Mouse (Mus musculus) urinary bladder, postnatal 25 days (tissue): Measurements from ENCODE around the gene Hif3a.

Source experiments
- DNase-seq: peaks from one replicate; pipeline ENCODE4 v3.0.0; 2022; ENCODE audit warnings: low spot score

Hif3a gene

DNA sequence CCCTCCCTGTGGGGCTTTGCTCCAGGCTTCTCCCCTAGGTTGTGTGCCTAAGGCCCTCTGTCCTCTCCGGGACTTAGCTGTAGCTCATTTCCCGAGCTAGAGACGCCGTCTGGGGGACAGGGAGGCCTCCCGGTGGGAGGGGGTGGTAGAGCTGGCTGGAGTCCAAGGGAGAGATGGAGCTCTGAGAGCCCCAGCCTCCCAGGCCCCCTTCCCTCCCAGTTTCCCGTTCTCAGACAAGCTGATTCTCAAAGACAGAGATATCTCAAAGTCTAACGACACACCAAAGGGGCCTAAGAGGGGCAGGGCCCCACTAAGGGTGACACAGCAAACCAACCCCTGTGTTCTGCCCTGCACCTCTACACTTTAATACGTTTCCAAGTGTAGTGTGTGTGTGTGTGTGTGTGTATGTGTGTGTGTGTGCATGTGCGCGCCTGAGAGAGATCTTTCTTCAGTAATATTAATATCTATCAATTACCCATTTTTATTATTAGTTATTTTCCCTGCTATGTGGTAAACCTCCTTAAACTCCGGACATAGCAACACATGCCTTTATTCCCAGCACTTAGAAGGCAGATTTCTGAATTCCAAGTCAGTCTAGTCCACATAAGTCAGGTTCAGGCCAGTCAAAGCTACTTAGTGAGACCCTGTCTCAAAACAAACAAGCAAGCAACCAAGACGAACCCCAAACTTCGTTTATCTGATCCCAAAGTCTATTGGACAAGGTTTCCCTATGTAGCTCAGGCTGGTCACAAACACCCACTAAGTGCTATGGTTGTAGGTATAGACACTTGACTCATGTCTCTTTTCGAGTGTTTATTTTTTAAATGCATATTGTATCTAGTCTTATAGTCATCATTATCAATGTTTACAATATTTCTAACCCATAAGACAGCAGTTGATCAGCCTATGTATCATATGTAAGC, 5.4 kb downstream of the Hif3a start:
- peak; percentile 26 for DNase-seq

DNA sequence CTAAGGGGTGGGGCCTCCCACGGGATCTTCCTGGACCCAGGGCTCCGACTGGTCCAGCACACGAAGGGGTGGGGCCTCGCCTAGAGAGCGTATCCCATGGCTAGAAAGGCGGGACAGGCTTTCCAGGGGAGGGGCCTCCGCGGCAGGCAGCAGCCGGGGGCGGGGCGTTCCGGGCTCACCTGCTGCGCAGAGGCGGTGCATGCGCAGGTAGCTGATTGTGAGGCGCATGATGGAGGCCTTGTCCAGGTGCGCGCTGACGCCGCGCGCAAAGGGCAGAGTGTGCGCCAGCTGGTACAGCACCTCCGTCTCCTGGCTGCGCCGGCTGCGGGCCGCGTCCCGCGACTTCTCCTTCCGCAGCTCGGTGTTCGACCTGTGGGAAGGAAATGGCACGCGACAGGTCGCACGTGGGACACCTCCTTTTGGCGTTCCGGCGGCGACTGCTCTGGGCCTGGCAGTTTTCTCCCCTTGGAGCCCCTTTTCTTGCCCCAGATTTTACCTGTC, 6.1 kb downstream of the Hif3a start:
- peak; percentile 86 for DNase-seq

DNA sequence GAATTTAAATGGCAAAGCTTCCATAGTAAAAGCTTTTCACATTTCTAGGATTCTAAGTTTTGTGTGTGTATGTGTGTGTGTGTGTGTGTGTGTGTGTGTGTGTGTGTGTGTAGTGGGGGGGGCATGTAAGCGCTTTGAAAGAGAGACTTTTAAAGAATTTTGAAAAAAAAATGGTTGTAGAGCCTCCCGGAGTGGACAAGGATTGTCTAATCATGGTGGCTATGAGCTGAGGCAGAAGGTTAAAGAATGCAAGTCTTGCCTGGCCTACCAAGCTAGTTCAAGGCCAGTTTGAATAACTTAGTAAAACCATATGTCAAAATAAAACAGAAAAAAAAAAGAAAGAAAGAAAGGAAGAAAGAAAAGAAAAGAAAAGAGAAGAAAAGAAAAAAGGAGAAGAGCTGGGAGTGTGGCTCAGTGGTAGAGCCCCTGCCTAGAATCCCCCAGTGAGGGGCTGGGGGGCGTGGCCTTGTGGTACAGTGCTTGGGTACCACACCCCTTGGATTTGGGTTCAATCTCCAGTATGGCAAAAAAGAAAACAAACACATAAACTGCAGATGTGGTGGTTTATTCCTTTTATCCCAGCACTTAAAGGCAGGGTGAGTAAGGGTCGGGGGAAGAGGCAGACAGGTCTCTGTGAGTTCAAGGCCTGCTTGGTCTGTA, 6.8 kb downstream of the Hif3a start:
- no peak for DNase-seq

DNA sequence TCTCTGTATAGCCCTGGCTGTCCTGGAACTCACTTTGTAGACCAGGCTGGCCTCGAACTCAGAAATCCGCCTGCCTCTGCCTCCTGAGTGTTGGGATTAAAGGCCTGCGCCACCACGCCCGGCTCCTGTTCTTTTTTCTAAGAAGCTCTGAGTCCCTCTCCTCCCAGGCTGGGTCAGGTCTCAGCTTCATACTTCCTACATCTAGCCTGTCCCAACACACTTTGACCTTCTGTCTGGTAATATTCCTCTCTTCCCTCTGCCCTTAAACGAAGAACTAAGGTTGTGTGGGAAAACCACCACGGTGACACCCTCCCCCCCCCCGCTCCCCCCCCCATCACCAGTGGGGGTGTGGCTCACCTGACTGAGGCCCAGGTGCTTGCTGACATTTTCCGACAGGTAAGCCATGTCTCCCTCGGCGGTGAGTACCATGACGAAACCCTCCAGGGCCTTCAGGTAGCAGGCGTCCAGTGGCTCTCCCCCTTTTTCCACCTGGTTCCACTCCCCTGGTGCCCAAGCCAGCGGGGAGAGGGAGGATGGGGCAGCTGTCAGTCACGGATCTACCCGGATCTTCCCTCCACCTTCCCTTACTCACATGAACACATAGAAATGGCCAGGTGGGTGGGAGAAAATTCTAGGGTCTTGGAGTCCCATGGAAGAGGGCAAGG, 7.8 kb downstream of the Hif3a start:
- no peak for DNase-seq

DNA sequence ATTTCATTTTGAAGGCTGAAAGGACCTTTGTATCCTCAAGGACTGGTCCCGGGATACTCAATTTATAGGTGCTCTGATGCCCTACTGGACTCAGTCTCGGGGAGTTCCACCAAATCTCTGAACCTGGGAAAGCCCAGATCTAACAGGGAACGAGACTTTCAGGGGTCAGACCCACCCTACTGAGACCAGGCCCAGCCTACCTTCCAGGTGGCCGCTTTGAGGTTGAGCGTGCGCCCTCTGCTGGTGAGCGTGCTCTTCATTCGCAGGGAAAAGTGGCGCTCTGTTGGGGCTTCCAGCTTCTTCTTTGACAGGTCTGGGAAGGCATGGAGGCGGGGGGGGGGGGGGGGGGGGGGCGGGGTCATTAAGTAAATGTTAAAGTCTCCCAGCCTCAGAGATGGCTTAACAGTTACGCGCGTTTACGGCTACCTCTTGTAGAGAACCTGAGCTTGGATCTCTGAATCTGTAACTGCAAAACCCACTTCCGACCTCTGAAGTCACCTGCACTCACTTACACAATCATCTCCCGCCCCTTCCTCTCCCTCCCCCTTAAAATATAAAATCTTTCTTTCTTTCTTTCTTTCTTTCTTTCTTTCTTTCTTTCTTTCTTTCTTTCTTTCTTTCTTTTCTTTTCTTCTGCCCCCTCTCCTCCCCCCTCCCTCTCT, 11.2 kb downstream of the Hif3a start:
- DNase-seq = peak; percentile 75

DNA sequence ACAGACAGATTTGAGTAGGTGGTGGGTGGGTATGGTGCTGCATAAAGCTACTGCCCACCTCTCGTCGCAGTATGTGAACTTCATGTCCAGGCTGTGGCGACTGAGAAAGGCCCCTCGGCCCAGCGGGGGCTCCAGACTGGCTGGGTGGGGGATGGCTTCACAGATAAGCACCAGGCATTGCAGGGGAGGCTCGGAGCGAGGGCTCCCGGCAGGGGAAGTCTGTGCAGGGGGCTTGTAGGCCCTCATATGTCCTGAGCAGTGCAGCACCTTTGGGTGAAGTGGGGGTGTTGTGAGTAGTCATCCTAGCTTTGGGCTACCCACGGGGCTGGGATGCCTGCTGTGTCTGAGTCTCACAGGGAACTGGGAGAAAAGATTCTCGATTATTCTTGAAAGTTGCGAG, 11.7 kb downstream of the Hif3a start:
- DNase-seq = no peak

DNA sequence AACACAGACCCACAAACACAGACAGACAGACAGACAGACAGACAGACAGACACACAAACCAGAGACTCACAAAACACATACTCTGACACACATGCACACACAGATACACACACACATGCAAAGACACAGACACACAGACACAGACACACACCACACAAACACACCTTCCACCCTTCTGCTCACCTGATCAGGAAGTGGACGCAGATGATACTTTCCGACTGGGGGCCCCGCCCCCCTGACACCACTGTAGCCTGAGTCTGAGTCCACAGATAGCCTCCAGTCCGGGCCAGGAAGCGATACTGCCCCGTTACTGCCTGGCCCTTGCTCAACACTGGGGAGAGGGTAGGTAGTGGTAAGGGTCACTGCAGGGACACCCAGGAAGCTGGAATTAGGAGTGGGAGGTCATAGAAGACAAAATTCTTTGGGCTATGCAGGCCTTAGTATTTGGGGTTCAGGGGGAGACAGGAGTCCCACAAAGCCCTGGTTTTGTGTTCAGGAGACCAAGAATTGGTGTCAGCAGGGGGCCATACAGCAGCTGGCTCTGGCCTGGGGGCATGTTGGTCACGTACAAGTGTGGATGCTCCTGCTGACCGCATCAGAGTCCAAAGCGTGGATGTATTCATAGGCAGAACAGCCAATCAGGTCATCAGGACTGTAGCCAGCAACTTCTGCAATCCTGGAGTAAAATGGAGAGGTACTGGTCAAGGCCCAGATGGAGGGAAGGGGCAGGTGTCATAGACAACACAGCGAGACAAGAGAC, 13.6 kb downstream of the Hif3a start:
- no peak for DNase-seq

DNA sequence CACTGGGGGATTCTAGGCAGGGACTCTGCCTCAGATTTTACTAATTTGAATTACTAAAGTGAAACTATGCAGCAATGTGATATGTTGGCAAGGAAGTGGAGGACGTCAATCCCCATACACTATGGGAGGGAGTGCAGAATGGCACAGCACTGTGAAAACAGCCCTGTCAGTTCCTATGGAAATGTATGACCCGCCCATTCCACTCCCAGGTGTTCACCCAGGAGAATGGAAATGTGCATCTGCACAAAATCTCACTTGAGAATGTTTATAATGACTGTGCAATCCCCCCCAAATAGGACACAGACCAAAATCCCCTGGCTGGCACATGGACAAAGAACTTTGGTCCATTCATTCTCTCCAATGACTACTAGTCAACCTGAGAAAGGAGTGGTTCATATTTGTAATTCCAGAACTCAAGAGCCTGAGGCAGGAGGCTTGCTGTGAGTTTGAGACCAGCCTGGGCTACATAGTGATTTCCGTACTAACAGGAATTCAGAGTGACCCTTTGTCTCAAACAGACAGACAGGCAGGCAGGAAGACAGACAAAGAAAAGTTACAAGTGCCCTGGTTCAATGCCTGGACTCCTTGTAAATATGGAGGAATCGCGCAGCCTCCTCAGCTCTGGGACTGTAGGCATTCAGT, 15.1 kb downstream of the Hif3a start:
- DNase-seq = no peak

DNA sequence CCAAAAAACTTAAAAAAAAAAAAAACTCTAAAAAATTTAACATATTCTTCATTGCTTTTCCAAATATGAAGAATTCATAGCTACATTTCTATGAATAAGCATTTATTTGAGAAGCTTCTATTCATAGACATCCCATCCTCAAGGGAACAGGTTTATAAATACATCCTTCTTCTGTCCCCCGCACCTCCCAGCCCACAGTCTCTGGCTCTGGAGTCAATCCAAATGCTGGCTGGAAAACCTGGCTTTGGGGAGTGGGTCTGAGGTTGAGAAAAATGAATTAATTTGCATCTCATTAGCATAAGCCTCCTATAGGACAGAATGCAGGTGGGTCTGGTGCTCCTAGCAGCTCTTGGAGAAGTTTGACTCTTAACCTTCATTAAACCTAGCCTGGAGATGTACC, 16.5 kb downstream of the Hif3a start:
- no peak for DNase-seq

DNA sequence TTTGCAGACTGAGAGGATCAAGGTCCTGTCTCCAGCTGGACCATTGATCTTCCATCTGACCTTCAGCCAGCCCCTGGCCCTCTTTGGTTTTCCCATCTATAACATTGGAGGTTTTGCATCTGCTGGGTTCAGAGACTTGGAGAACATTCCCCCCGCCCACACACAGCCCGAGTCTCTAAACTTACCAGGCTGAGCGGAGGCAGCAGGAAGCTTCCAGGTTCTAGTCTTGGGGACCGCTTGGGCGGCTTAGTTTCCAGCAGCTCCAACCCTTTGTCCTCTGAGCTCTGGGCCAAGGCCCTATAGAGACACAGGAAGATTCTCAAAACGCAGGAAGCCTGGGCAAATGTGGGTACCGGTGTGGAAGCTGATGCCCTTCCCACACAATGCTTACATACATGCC, 22.9 kb downstream of the Hif3a start:
- DNase-seq = no peak

DNA sequence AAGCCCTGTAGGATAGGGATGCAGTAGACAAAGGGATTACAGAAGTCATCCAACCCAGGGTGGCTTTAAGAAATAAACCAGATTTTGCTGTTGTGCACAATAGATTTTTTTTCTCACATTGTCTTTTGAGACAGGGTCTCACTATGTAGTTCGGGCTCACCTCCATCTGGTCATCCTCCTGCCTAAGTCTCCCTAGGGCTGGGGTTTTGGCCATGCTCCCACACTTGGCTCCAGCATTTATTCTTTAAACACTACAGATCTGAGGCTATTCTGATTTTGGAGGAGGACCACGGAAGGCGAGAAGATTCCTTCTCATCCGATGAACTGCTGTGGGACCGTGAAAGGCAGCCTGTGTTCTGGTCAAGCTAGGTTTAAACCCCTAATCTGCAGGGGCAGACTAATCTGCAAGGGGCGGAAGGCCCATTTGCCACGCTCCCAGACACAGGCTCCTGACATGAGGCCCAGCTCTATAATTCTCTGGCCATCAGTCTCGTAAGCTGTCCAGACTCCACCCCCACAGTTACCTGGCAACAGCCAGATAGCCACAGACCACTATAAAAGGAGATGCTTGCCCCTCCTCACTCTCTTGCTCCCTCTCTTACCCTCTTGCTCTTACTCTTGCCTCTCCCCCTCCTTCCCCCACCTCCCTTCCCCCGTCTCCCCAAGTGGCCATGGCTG, 24.1 kb downstream of the Hif3a start:
- no peak for DNase-seq

DNA sequence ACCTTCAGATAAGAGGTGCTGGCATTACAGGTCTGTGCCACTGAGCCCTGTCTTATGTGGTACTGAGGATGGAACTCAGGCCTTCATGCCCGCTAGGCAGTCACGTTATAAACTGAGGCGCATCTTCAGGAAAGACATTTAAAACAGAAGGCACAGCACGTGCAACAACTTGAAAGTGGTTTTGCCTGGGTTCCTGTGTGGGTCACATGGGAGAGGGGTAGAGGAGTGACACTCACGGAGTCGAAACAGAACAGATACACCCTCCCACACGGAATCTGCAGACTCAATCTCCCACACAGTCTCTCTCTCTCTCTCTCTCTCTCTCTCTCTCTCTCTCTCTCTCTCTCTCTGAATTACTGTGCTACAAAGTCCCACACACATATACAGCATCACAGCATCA, 32.0 kb downstream of the Hif3a start:
- DNase-seq = no peak

DNA sequence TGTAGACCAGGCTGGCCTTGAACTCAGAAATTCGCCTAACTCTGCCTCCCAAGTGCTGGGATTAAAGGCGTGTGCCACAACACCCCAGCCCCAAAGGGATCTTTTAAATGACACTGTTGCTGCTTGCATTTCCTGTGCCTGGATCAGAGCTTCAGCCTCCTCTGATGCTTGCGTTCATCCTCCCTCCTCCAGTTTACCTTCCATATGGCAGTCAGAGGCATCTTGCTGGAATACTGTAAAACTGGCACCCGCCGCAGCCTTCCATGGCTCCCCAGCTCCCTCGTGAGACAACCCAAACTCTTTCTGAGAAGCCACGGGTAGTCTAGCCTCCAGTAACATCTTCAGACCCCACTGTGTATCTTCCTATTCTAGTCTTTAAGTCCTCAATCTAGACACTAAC, 33.3 kb downstream of the Hif3a start:
- DNase-seq = no peak

DNA sequence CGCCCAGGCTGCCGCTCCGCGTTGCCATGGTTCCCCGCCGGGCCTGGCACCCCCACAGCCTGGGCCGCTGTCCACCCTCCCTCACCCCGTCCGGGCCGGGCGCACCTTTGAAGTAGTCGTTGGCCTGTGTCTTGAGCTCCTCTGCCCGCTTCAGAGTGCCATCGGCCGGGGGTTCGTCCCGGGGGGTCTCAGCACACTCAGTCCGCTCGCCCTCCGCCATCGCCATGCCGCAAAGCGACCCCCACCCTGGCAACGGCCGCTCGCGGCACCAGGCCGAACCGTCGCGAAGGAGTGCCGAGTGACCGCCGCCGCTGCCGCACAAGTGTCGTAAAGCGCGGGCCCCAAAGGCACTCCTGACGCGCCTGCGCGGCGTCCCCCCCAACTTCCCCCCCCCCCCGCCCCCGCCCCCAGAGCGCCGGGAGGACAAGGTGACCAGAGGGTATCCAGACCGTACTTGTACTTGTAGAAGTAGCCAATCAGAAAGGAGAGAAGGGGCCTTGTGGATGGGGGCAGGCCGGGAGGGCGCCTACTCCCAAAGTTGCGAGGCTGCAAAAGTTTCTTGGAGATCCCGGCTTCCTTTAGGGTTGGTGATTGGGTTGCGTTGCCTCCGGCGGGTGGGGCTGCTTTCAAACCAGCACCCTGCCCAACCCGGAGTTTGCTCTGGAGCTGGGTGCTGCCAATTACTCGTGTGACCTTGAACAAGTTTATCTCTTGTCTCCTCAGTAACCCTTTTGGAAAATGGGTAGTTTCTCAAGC, 34.5 kb downstream of the Hif3a start, which contains the start of gene Ppp5c:
Ppp5c (minus strand) TSS at position 337 of the 756 bp plus-strand sequence.
- peak; percentile 86 for DNase-seq

DNA sequence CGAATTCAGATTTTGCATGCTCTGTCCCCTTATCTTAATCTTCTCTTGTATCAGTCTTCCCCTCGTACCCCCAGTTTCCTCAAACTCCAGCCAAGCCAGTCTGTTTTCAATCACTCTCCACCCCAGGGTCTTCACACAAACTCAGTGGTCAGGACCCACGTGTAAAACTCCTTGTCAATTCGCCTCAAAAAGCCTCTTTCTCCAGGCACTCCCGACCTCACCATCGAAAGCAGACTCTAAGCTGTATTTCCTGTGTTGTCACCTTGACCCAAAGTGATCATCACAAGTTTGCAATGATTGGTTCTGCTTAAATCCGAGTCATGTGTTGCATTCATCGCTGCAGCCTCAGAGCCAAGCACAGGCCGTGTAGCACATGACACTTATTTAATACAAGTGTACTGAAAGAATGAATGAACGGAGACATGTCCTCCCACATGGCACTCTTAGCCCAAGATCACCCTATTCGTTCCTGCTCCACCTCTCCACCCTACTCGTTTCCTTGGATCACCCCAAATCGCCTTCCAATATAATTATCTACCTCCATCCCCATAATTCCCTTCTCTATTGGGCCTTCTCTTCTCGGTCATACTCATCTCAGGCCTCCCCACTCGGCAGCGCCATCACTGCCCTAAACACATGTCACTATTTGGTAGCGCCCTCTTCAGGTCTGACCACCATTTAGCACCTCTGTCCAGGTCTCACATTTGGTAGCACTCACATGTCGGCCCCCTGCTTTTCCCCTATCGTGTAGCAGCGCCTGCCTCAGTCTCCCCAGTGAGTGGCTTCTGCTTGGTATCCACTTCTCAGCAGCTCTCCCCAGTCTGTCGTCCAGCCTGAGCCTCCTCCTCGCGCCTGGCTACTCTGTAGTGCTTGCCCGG, 35.3 kb downstream of the Hif3a start:
- no peak for DNase-seq

DNA sequence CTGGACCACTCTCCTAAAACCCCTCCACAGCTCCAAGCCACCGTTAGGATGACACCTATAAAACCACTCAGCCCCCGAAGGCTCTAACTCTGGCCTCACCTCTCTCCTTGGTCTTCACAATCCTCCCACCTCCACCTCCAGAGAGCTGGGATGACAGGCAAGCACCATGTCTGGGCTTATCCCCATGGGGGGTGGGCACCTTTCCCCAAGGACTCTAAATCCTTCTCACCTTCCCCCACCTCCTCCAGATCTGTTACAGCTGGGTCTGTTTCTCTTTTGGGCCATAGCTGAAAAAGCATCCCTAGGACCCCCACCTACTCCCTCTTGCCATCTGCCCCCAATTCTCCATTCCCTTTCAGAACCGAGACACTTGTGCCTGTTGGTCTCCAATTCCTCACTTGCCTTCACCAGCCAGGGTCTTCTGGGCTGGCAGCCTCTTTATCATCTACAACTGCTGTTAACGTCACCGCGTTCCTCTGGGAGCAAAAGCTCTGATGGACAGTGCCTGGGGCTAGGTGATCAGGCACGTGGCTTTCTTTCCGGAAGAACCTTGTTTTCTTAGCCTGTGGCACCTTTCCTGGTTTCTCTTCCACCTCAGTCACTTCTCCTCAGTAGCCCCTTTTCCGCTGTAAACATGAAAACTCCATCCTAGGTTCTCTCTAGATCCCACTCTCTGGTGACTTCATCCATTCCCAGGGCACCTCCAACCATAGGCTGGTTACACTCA, 36.2 kb downstream of the Hif3a start:
- no peak for DNase-seq

DNA sequence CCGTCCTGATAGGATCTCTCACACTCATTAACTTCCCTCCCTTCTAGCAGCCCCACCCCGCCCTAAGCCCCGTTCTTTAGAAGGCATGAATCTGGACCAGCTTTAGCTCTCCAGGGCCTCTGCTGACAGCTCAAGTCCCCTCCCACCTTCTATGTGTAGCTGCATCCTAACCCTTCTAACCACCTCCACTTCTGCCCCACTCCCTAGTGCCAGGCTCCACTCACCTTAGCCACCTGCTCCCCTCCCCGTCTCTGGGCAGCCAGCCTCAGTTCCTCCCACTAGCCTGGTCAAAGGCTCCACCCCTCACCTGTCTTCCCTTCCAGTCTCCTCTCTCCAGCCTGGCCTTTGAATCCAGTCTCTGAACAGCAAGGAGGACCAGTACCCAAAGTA, 36.7 kb downstream of the Hif3a start:
- no peak for DNase-seq
